ENCODE assay signal across 18 mouse cellular contexts in genomic region chr13:81282193-81282592, GRCm38 (mm10).
"Had no signal": no experiment of that assay in that cellular context is flagged by ENCODE, and none has a peak within 500 bp of the region (broad histone marks: within the 10 kb centered on the region; RNA-seq: fewer than 3 reads in every experiment).

No protein-coding gene starts in this region.

- DNase-seq: lung, adult 18-20 months; lung, embryonic 14.5 days; lung, postnatal 10 days; lung, postnatal 4 days; retina, postnatal 1 day; right cerebral cortex, adult 18-20 months; right cerebral cortex, postnatal 25 days; right cerebral cortex, postnatal 4 days; spleen, adult 18-20 months; thymus, adult 18-20 months; thymus, postnatal 14 days; thymus, postnatal 36 days had no signal

- H3K27me3 ChIP-seq: midbrain, embryonic 13.5 days; midbrain, embryonic 15.5 days; neural tube, embryonic 13.5 days; neural tube, embryonic 15.5 days had no signal

- H3K4me2 ChIP-seq: lung, embryonic 14.5 days; midbrain, embryonic 13.5 days; midbrain, embryonic 15.5 days; neural tube, embryonic 13.5 days; neural tube, embryonic 15.5 days had no signal

- H3K4me3 ChIP-seq: midbrain, embryonic 10.5 days; midbrain, embryonic 13.5 days; midbrain, embryonic 15.5 days; myocyte; neural tube, embryonic 13.5 days; neural tube, embryonic 15.5 days had no signal

- H3K36me3 ChIP-seq: midbrain, embryonic 15.5 days; neural tube, embryonic 13.5 days; neural tube, embryonic 15.5 days had no signal

- H3K9ac ChIP-seq: lung, embryonic 14.5 days; midbrain, embryonic 13.5 days; midbrain, embryonic 15.5 days; neural tube, embryonic 13.5 days; neural tube, embryonic 15.5 days had no signal

- H3K9me3 ChIP-seq: midbrain, embryonic 10.5 days; midbrain, embryonic 13.5 days; midbrain, embryonic 15.5 days; neural tube, embryonic 13.5 days; neural tube, embryonic 15.5 days had no signal

- H3K27ac ChIP-seq: midbrain, embryonic 10.5 days; midbrain, embryonic 13.5 days; midbrain, embryonic 15.5 days; neural tube, embryonic 13.5 days; neural tube, embryonic 15.5 days had no signal

- H3K4me1 ChIP-seq: midbrain, embryonic 10.5 days; midbrain, embryonic 13.5 days; midbrain, embryonic 15.5 days; neural tube, embryonic 13.5 days; neural tube, embryonic 15.5 days had no signal

- ATAC-seq: midbrain, embryonic 13.5 days; midbrain, embryonic 15.5 days had no signal
